Mouse (Mus musculus): ENCODE results near the gene Haus3. TPM values are rescaled to one million over a fixed set of nuclear protein-coding genes. Genes with fewer than 3 reads are reported as not detected.

Haus3 gene
- polyA plus RNA-seq, 1 experiment from 2014 or later = 72.1 TPM

GRCm38 (mm10) chr5:34204911-34205310 is 35.6 kb upstream of the Haus3 start:
- Histone ChIP-seq H3K4me3 (ENCODE audit: low read depth, low read length) (no peak overlapping the region), H3K4me1 (ENCODE audit: control insufficient read depth, insufficient read depth, low read length) (no peaks in the 10 kb centered on the region), H3K9me3 (replicated peaks; ENCODE audit: control insufficient read depth, low read length) (no peaks in the 10 kb centered on the region), H3K27ac (replicated peaks; ENCODE audit: low read depth, low read length) (no peak overlapping the region), H3K4me2 (ENCODE audit: low read depth, low read length) (no peak overlapping the region), H3K9ac (replicated peaks; ENCODE audit: low read length) (no peak overlapping the region), H3K36me3 (replicated peaks; ENCODE audit: control insufficient read depth, insufficient read depth, low read depth, low read length) (no peaks in the 10 kb centered on the region), H3K27me3 (ENCODE audit: control insufficient read depth, insufficient read depth, low read length) (no peaks in the 10 kb centered on the region)
- no peak for ATAC-seq (replicated peaks; ENCODE audit: insufficient number of reproducible peaks, low FRiP score, low TSS enrichment, low read depth)
- no peak for DNase-seq (ENCODE audit: low spot score)
- WGBS = 62% methylated on average over 2 of the region's 2 CpGs

DNA sequence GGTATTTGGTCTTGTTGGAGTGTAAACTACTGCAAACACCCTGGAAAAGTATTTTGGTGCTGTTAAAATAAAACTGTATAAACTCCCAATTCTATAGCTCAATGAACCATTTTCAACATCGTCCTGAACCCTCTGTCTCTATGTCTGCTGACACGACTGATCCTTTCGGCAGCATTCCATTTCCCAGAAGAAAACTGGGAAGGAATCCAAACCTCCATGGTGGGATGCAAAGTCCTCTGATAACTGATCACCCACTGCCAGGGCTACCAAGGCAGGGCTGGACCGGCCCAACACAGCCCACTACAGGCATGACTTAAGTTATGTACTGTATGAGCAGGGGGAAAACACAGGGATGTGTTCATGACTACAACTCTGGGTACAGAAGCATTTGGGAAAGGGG is 32.7 kb upstream of the Haus3 start:
- Histone ChIP-seq H3K4me1 (ENCODE audit: control insufficient read depth, insufficient read depth, low read length) (no peaks in the 10 kb centered on the region), H3K27ac (replicated peaks; ENCODE audit: low read depth, low read length) (no peak overlapping the region), H3K9ac (replicated peaks; ENCODE audit: low read length) (no peak overlapping the region), H3K4me2 (ENCODE audit: low read depth, low read length) (no peak overlapping the region), H3K9me3 (replicated peaks; ENCODE audit: control insufficient read depth, low read length) (no peaks in the 10 kb centered on the region), H3K4me3 (ENCODE audit: low read depth, low read length) (no peak overlapping the region), H3K27me3 (ENCODE audit: control insufficient read depth, insufficient read depth, low read length) (no peaks in the 10 kb centered on the region), H3K36me3 (replicated peaks; ENCODE audit: control insufficient read depth, insufficient read depth, low read depth, low read length) (no peaks in the 10 kb centered on the region)
- ATAC-seq (replicated peaks; ENCODE audit: insufficient number of reproducible peaks, low FRiP score, low TSS enrichment, low read depth) (no peak), DNase-seq (ENCODE audit: low spot score) (no peak)
- 91% methylated on average over 4 of the region's 4 CpGs for WGBS

DNA sequence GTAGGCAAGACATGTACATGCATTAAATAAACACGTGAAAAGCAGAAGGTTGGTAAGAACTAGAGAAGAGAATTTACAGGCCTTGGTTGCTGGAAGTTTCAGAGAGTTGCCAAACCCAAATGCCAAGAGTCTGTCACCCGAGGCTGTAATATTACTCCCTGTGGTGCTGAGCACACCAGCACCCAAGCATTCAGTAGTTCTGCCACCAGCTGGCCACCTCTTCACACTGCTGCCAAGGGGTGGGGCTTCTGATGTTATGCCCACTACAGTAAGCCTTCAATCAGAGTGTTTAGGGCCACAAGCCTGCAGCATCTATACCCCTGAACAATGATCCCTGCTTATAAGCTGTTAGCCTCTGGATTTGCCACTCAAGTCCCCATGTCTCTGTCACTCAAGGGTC is 32.1 kb upstream of the Haus3 start:
- DNase-seq (ENCODE audit: low spot score) (no peak), ATAC-seq (replicated peaks; ENCODE audit: insufficient number of reproducible peaks, low FRiP score, low TSS enrichment, low read depth) (no peak)
- WGBS = 81% methylated on average over 2 of the region's 2 CpGs
- H3K36me3 ChIP-seq (replicated peaks; ENCODE audit: control insufficient read depth, insufficient read depth, low read depth, low read length) = no peaks in the 10 kb centered on the region
- no peak overlapping the region for H3K27ac ChIP-seq (replicated peaks; ENCODE audit: low read depth, low read length)
- no peaks in the 10 kb centered on the region for H3K9me3 ChIP-seq (replicated peaks; ENCODE audit: control insufficient read depth, low read length)
- H3K9ac ChIP-seq (replicated peaks; ENCODE audit: low read length) = no peak overlapping the region
- no peaks in the 10 kb centered on the region for H3K27me3 ChIP-seq (ENCODE audit: control insufficient read depth, insufficient read depth, low read length)
- H3K4me3 ChIP-seq (ENCODE audit: low read depth, low read length) = no peak overlapping the region
- H3K4me2 ChIP-seq (ENCODE audit: low read depth, low read length) = no peak overlapping the region
- H3K4me1 ChIP-seq (ENCODE audit: control insufficient read depth, insufficient read depth, low read length) = no peaks in the 10 kb centered on the region

- H3K36me3 ChIP-seq (replicated peaks; ENCODE audit: control insufficient read depth, insufficient read depth, low read depth, low read length) = no peaks in the 10 kb centered on the region
- H3K4me1 ChIP-seq (ENCODE audit: control insufficient read depth, insufficient read depth, low read length) = no peaks in the 10 kb centered on the region
- ATAC-seq (replicated peaks; ENCODE audit: insufficient number of reproducible peaks, low FRiP score, low TSS enrichment, low read depth) (no peak), DNase-seq (ENCODE audit: low spot score) (no peak)
- H3K4me2 ChIP-seq (ENCODE audit: low read depth, low read length) = no peak overlapping the region
- no peaks in the 10 kb centered on the region for H3K27me3 ChIP-seq (ENCODE audit: control insufficient read depth, insufficient read depth, low read length)
- H3K27ac ChIP-seq (replicated peaks; ENCODE audit: low read depth, low read length) = no peak overlapping the region
- no peaks in the 10 kb centered on the region for H3K9me3 ChIP-seq (replicated peaks; ENCODE audit: control insufficient read depth, low read length)
- WGBS = 87% methylated on average over 6 of the region's 6 CpGs
- H3K9ac ChIP-seq (replicated peaks; ENCODE audit: low read length) = no peak overlapping the region
- no peak overlapping the region for H3K4me3 ChIP-seq (ENCODE audit: low read depth, low read length)
These were observed 29.3 kb upstream of the Haus3 start for GRCm38 (mm10) chr5:34198615-34199014.

GRCm38 (mm10) chr5:34197243-34197642 is 27.9 kb upstream of the Haus3 start:
- no peaks in the 10 kb centered on the region for H3K4me1 ChIP-seq (ENCODE audit: control insufficient read depth, insufficient read depth, low read length)
- no peaks in the 10 kb centered on the region for H3K36me3 ChIP-seq (replicated peaks; ENCODE audit: control insufficient read depth, insufficient read depth, low read depth, low read length)
- no peak overlapping the region for H3K4me3 ChIP-seq (ENCODE audit: low read depth, low read length)
- no peaks in the 10 kb centered on the region for H3K9me3 ChIP-seq (replicated peaks; ENCODE audit: control insufficient read depth, low read length)
- no peak overlapping the region for H3K27ac ChIP-seq (replicated peaks; ENCODE audit: low read depth, low read length)
- H3K27me3 ChIP-seq (ENCODE audit: control insufficient read depth, insufficient read depth, low read length) = no peaks in the 10 kb centered on the region
- no peak overlapping the region for H3K4me2 ChIP-seq (ENCODE audit: low read depth, low read length)
- H3K9ac ChIP-seq (replicated peaks; ENCODE audit: low read length) = no peak overlapping the region
- no peak for DNase-seq (ENCODE audit: low spot score)
- ATAC-seq (replicated peaks; ENCODE audit: insufficient number of reproducible peaks, low FRiP score, low TSS enrichment, low read depth) = no peak
- 73% methylated on average over 4 of the region's 4 CpGs for WGBS

- no peak overlapping the region for H3K4me2 ChIP-seq (ENCODE audit: low read depth, low read length)
- H3K27me3 ChIP-seq (ENCODE audit: control insufficient read depth, insufficient read depth, low read length) = no peaks in the 10 kb centered on the region
- no peaks in the 10 kb centered on the region for H3K9me3 ChIP-seq (replicated peaks; ENCODE audit: control insufficient read depth, low read length)
- 81% methylated on average over 7 of the region's 7 CpGs for WGBS
- no peak for DNase-seq (ENCODE audit: low spot score)
- H3K27ac ChIP-seq (replicated peaks; ENCODE audit: low read depth, low read length) = no peak overlapping the region
- H3K9ac ChIP-seq (replicated peaks; ENCODE audit: low read length) = no peak overlapping the region
- H3K36me3 ChIP-seq (replicated peaks; ENCODE audit: control insufficient read depth, insufficient read depth, low read depth, low read length) = no peaks in the 10 kb centered on the region
- H3K4me3 ChIP-seq (ENCODE audit: low read depth, low read length) = no peak overlapping the region
- H3K4me1 ChIP-seq (ENCODE audit: control insufficient read depth, insufficient read depth, low read length) = no peaks in the 10 kb centered on the region
- ATAC-seq (replicated peaks; ENCODE audit: insufficient number of reproducible peaks, low FRiP score, low TSS enrichment, low read depth) = no peak
These were observed 27.1 kb upstream of the Haus3 start for GRCm38 (mm10) chr5:34196423-34196822.

DNA sequence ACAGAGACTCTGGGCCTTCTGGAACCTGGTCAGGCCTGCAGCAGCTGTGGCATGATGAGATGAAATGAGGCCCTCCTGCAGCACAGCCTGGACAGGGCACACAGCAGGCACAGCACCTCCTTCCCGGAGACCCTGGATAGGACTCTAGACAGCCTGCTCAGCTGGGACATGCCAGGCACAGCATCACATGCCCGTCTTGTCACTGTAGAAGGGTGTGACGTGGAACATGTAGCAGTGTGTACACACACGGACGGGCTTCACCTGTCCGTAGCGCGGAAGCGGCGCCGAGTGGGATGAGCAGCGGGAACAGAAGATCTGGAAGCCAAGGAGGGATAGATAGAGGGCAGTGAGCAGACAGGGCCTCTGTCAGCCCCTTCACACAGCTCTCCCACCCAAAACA is 26.5 kb upstream of the Haus3 start:
- Histone ChIP-seq H3K4me2 (ENCODE audit: low read depth, low read length) (no peak overlapping the region), H3K27ac (replicated peaks; ENCODE audit: low read depth, low read length) (no peak overlapping the region), H3K9ac (replicated peaks; ENCODE audit: low read length) (no peak overlapping the region), H3K4me1 (ENCODE audit: control insufficient read depth, insufficient read depth, low read length) (no peaks in the 10 kb centered on the region), H3K27me3 (ENCODE audit: control insufficient read depth, insufficient read depth, low read length) (no peaks in the 10 kb centered on the region), H3K9me3 (replicated peaks; ENCODE audit: control insufficient read depth, low read length) (no peaks in the 10 kb centered on the region), H3K36me3 (replicated peaks; ENCODE audit: control insufficient read depth, insufficient read depth, low read depth, low read length) (no peaks in the 10 kb centered on the region), H3K4me3 (ENCODE audit: low read depth, low read length) (no peak overlapping the region)
- WGBS = 94% methylated on average over 12 of the region's 12 CpGs
- DNase-seq (ENCODE audit: low spot score) = no peak
- ATAC-seq (replicated peaks; ENCODE audit: insufficient number of reproducible peaks, low FRiP score, low TSS enrichment, low read depth) = no peak

DNA sequence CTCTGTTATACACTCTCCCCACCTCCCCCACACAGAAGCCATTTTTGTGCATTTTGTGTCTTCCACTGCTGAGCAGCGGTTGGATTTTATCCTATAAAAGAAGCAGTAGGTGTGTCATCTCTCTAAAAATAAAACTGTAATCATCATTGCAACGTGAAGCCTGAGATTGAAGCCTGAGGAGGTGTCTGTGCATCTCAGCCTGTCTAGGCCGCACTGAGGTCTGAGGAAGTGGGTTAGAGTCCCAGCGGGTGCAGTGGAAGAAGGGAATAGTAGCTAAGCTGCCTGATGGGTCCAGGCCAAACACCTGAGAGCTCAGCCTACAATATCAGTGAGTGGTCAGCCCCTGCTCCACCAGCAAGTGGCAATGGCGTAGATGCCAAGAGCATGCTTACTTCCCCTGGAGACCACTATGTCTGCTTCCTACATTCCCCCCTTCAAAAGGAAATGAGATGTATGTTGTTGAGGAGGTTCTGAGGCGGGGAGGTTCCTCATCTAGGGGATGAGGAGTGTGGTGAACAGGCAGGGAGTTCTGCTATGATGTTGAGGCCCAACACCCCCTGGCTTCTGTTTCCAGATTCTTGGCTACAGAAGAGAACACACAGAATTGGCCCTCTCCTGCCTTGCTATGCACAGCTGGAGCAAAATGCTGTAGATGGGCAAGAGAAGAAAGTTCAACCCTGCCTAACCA is 25.8 kb upstream of the Haus3 start:
- Histone ChIP-seq H3K27ac (replicated peaks; ENCODE audit: low read depth, low read length) (no peak overlapping the region), H3K9me3 (replicated peaks; ENCODE audit: control insufficient read depth, low read length) (no peaks in the 10 kb centered on the region)
- WGBS = 82% methylated on average over 6 of the region's 6 CpGs

More for the DNA sequence above, 25.8 kb upstream of the Haus3 start:
- Histone ChIP-seq H3K4me1 (ENCODE audit: control insufficient read depth, insufficient read depth, low read length) (no peaks in the 10 kb centered on the region), H3K27me3 (ENCODE audit: control insufficient read depth, insufficient read depth, low read length) (no peaks in the 10 kb centered on the region), H3K9ac (replicated peaks; ENCODE audit: low read length) (no peak overlapping the region), H3K4me3 (ENCODE audit: low read depth, low read length) (no peak overlapping the region), H3K4me2 (ENCODE audit: low read depth, low read length) (no peak overlapping the region), H3K36me3 (replicated peaks; ENCODE audit: control insufficient read depth, insufficient read depth, low read depth, low read length) (no peaks in the 10 kb centered on the region)
- DNase-seq (ENCODE audit: low spot score) (no peak), ATAC-seq (replicated peaks; ENCODE audit: insufficient number of reproducible peaks, low FRiP score, low TSS enrichment, low read depth) (no peak)
